In genomic region chr2:101907386-101908022, GRCm38 (mm10) we compare ENCODE assay signal across 13 mouse cellular contexts. TPM values are rescaled to one million over a fixed set of nuclear protein-coding genes. Genes with fewer than 3 reads are reported as not detected.
DNase-seq lines count a peak whose midpoint lies in the region; ATAC-seq and TF ChIP-seq lines count a peak whose summit lies in the region.
"Had no signal": no experiment of that assay in that cellular context is flagged by ENCODE, and none has a peak within 500 bp of the region (broad histone marks: within the 10 kb centered on the region; RNA-seq: fewer than 3 reads in every experiment).

No protein-coding gene starts in this region.

- DNase-seq in hindbrain, postnatal 0 days (ENCODE audit: low spot score) = peak; percentile 27
- no peak for DNase-seq in hindbrain, embryonic 11.5 days (ENCODE audit: low spot score)
- DNase-seq in brain, embryonic 14.5 days (ENCODE audit: low read depth) = peak; percentile 42
- peak; percentile 99 for DNase-seq in cerebellum, adult 11-12 months
- peak; percentile 36 to 45 for DNase-seq in left cerebral cortex, postnatal 36 days (ENCODE audit: low spot score in 2 of 2)
- no peak for DNase-seq in MN1 (ENCODE audit: low spot score)
- DNase-seq in gastrocnemius, postnatal 25 days = no peak
- DNase-seq: adrenal gland, adult 8-10 months; heart, postnatal 10 days; kidney, adult 2 months; lung, postnatal 14 days; thymus, adult 2 months had no signal

- H3K36me3 ChIP-seq in hindbrain, postnatal 0 days (ENCODE audit: insufficient read depth, low read length) = no peaks in the 10 kb centered on the region
- no peaks in the 10 kb centered on the region for H3K36me3 ChIP-seq in hindbrain, embryonic 11.5 days (ENCODE audit: control insufficient read depth, insufficient read depth, low read length)

- H3K9ac ChIP-seq in hindbrain, postnatal 0 days (replicated peaks; ENCODE audit: low read length) = no peak overlapping the region
- no peak overlapping the region for H3K9ac ChIP-seq in hindbrain, embryonic 11.5 days (ENCODE audit: low read depth, low read length)

- no peak overlapping the region for H3K27ac ChIP-seq in hindbrain, postnatal 0 days
- H3K27ac ChIP-seq in hindbrain, embryonic 11.5 days (ENCODE audit: low read depth, low read length) = no peak overlapping the region
- H3K27ac ChIP-seq: left cerebral cortex, adult 2 months had no signal

- H3K4me2 ChIP-seq in hindbrain, postnatal 0 days (ENCODE audit: low read depth, low read length) = no peak overlapping the region
- H3K4me2 ChIP-seq in hindbrain, embryonic 11.5 days (replicated peaks; ENCODE audit: low read depth, low read length) = no peak overlapping the region

- no peaks in the 10 kb centered on the region for H3K27me3 ChIP-seq in hindbrain, postnatal 0 days (ENCODE audit: insufficient read depth, low read length)
- no peaks in the 10 kb centered on the region for H3K27me3 ChIP-seq in hindbrain, embryonic 11.5 days (ENCODE audit: control insufficient read depth, insufficient read depth, low read length)

- peaks cover 6% of the 10 kb centered on the region; the same call in 1 of the 2 replicates for H3K4me1 ChIP-seq in hindbrain, postnatal 0 days (ENCODE audit: insufficient read depth, low read length)
- no peaks in the 10 kb centered on the region for H3K4me1 ChIP-seq in hindbrain, embryonic 11.5 days (replicated peaks; ENCODE audit: control insufficient read depth, insufficient read depth, low read length)

- intact Hi-C loops in left cerebral cortex, postnatal 36 days (cut with DNase I) = loop anchor here (2.0 to 5.0 kb wide), 2 partner anchors 75 to 199 kb away; no protein-coding TSS in a partner anchor

- H3K4me3 ChIP-seq in hindbrain, postnatal 0 days (ENCODE audit: low read length) = no peak overlapping the region
- no peak overlapping the region for H3K4me3 ChIP-seq in hindbrain, embryonic 11.5 days (ENCODE audit: low read depth, low read length)
- H3K4me3 ChIP-seq: left cerebral cortex, adult 2 months had no signal

- ATAC-seq in hindbrain, postnatal 0 days = peak; percentile 42
- no peak for ATAC-seq in hindbrain, embryonic 11.5 days (ENCODE audit: low FRiP score)

- TF ChIP-seq POLR2A in brain, embryonic 14.5 days (IDR thresholded peaks at IDR 0.05; ENCODE audit: borderline replicate concordance, extremely low read depth, insufficient read depth, insufficient read length, poor library complexity, severe bottlenecking) = no peak

- H3K9me3 ChIP-seq in hindbrain, postnatal 0 days (ENCODE audit: low read length) = no peaks in the 10 kb centered on the region
- no peaks in the 10 kb centered on the region for H3K9me3 ChIP-seq in hindbrain, embryonic 11.5 days (ENCODE audit: control insufficient read depth, low read length)

- TF ChIP-seq CTCF in hindbrain, postnatal 0 days (IDR thresholded peaks at IDR 0.05; ENCODE audit: low read depth) = no peak
- no peak for TF ChIP-seq CTCF in brain, embryonic 14.5 days (IDR thresholded peaks at IDR 0.05; ENCODE audit: borderline replicate concordance, extremely low read depth, insufficient read depth, insufficient read length)

- WGBS in hindbrain, postnatal 0 days = 61% methylated on average over 10 of the region's 10 CpGs
- 59% methylated on average over 10 of the region's 10 CpGs for WGBS in hindbrain, embryonic 11.5 days

RNA-seq across cellular contexts. Expression of gene Commd9, which starts 21.5 kb away (rescaled TPM):
- 74.0 and 111 TPM in 2 replicates for total RNA-seq in hindbrain, postnatal 0 days (2014; rRNA removed)
- 89.8 and 94.6 TPM in 2 replicates for polyA plus RNA-seq in hindbrain, postnatal 0 days (2015; fragmentation: Nextera tagmentation; extraction: Ambion mirVana)
- polyA plus RNA-seq in hindbrain, embryonic 11.5 days (2014; fragmentation: Nextera tagmentation; extraction: Ambion mirVana) = 78.2 and 79.3 TPM in 2 replicates
- 137 and 182 TPM in 2 replicates for polyA plus RNA-seq in brain, embryonic 14.5 days (2012; rRNA removed)
- total RNA-seq in left cerebral cortex, postnatal 36 days (2021) = 10 to 100 TPM; 41.4 to 41.9 TPM
- total RNA-seq in gastrocnemius, postnatal 25 days (2021) = 10 to 100 TPM; 31.9 to 32.0 TPM

RNA-seq across cellular contexts. Expression of gene Prr5l, which starts 24.7 kb away (rescaled TPM):
- total RNA-seq in hindbrain, postnatal 0 days (2014; rRNA removed) = 5.7 and 8.0 TPM in 2 replicates
- 3.6 and 4.8 TPM in 2 replicates for polyA plus RNA-seq in hindbrain, postnatal 0 days (2015; fragmentation: Nextera tagmentation; extraction: Ambion mirVana)
- 12.2 and 13.2 TPM in 2 replicates for polyA plus RNA-seq in hindbrain, embryonic 11.5 days (2014; fragmentation: Nextera tagmentation; extraction: Ambion mirVana)
- 4.1 and 4.7 TPM in 2 replicates for polyA plus RNA-seq in brain, embryonic 14.5 days (2012; rRNA removed)
- 10 to 100 TPM in 1 of 2 experiments, 1 to 10 TPM in 1; 6.3 to 11.6 TPM for total RNA-seq in left cerebral cortex, postnatal 36 days (2021)
- total RNA-seq in gastrocnemius, postnatal 25 days (2021) = 1 to 10 TPM in 1 of 2 experiments, under 1 TPM in 1; 0.08 to 1.5 TPM

Comparison
In these comparisons a context has a peak if more than half of its experiments do, and no peak if none do; other contexts are left out.
1. DNase-seq: peak in hindbrain, postnatal 0 days (single experiment), brain, embryonic 14.5 days (single experiment), cerebellum, adult 11-12 months (single experiment) and left cerebral cortex, postnatal 36 days (2 of 2); none in hindbrain, embryonic 11.5 days (single experiment), MN1 (single experiment) and gastrocnemius, postnatal 25 days (single experiment).